Mouse (Mus musculus): ENCODE data around the gene Pik3ap1.

- TF ChIP-seq POLR2A (IDR thresholded peaks at IDR 0.05; ENCODE audit: low read depth, low read length) (no peak), CTCF (IDR thresholded peaks at IDR 0.05; ENCODE audit: extremely low read depth, insufficient read depth, insufficient read length, insufficient replicate concordance) (no peak)
Observed at GRCm38 (mm10) chr19:41330401-41330800, 54.5 kb downstream of the Pik3ap1 start.

Data from spleen, adult 2 months (tissue).